Mouse (Mus musculus): ENCODE data around the gene Pcp2. TPM values are rescaled to one million over a fixed set of nuclear protein-coding genes. Genes with fewer than 3 reads are reported as not detected.

Gene Pcp2
- polyA plus RNA-seq (2014; fragmentation: Nextera tagmentation; extraction: Ambion mirVana): 6.5 and 12.4 TPM in 2 replicates

GRCm38 (mm10) chr8:3625445-3625844, at the start of gene Pcp2:
Pcp2 (minus strand) TSS chr8:3625545.
- 61% methylated on average over 1 of the region's 1 CpGs for WGBS
- Histone ChIP-seq H3K9me3 (ENCODE audit: control insufficient read depth, low read length) (no peaks in the 10 kb centered on the region), H3K4me3 (replicated peaks; ENCODE audit: low read depth, low read length) (no peak within 1 kb of the TSS), H3K27me3 (ENCODE audit: control insufficient read depth, insufficient read depth, low read length) (peaks cover 3% of the 10 kb centered on the region; the same call in 1 of the 2 replicates), H3K36me3 (ENCODE audit: control insufficient read depth, insufficient read depth, low read length) (no peaks in the 10 kb centered on the region), H3K27ac (replicated peaks; ENCODE audit: low read depth, low read length) (no peak within 1 kb of the TSS), H3K4me1 (ENCODE audit: control insufficient read depth, insufficient read depth, low read length) (peaks cover 7% of the 10 kb centered on the region), H3K9ac (replicated peaks; ENCODE audit: low read length) (no peak within 1 kb of the TSS; the same call in 1 of the 2 replicates), H3K4me2 (ENCODE audit: low read length) (no peak within 1 kb of the TSS)
- DNase-seq: no peak
- ATAC-seq (ENCODE audit: low FRiP score, low TSS enrichment): no peak

GRCm38 (mm10) chr8:3674671-3675070, 49.3 kb upstream of the Pcp2 start:
- H3K9me3 ChIP-seq (ENCODE audit: control insufficient read depth, low read length): no peaks in the 10 kb centered on the region
- WGBS: 51% methylated on average over 3 of the region's 3 CpGs
- H3K4me1 ChIP-seq (ENCODE audit: control insufficient read depth, insufficient read depth, low read length): peaks cover 10% of the 10 kb centered on the region
- H3K36me3 ChIP-seq (ENCODE audit: control insufficient read depth, insufficient read depth, low read length): peaks cover 11% of the 10 kb centered on the region
- H3K9ac ChIP-seq (replicated peaks; ENCODE audit: low read length): no peak overlapping the region
- H3K4me2 ChIP-seq (ENCODE audit: low read length): no peak overlapping the region
- no peak for DNase-seq
- ATAC-seq (ENCODE audit: low FRiP score, low TSS enrichment): no peak
- H3K4me3 ChIP-seq (replicated peaks; ENCODE audit: low read depth, low read length): no peak overlapping the region
- H3K27ac ChIP-seq (replicated peaks; ENCODE audit: low read depth, low read length): no peak overlapping the region
- no peaks in the 10 kb centered on the region for H3K27me3 ChIP-seq (ENCODE audit: control insufficient read depth, insufficient read depth, low read length)

- Histone ChIP-seq H3K9ac (replicated peaks; ENCODE audit: low read length) (peak within 1 kb of the TSS; percentile 39), H3K4me1 (ENCODE audit: control insufficient read depth, insufficient read depth, low read length) (peaks cover under 1% of the 10 kb centered on the region), H3K9me3 (ENCODE audit: control insufficient read depth, low read length) (no peaks in the 10 kb centered on the region), H3K27me3 (ENCODE audit: control insufficient read depth, insufficient read depth, low read length) (no peaks in the 10 kb centered on the region), H3K4me3 (replicated peaks; ENCODE audit: low read depth, low read length) (peak within 1 kb of the TSS; percentile 40), H3K36me3 (ENCODE audit: control insufficient read depth, insufficient read depth, low read length) (no peaks in the 10 kb centered on the region), H3K4me2 (ENCODE audit: low read length) (peak within 1 kb of the TSS; percentile 65), H3K27ac (replicated peaks; ENCODE audit: low read depth, low read length) (peak within 1 kb of the TSS; percentile 84)
- DNase-seq: peak; percentile 91
- ATAC-seq (ENCODE audit: low FRiP score, low TSS enrichment): peak; percentile 74
- under 1% methylated on average over 23 of the region's 23 CpGs for WGBS
These were observed 46.7 kb upstream of the Pcp2 start, which contains the start of gene Fcor for GRCm38 (mm10) chr8:3671980-3672491. Fcor (minus strand) TSS chr8:3672362.

GRCm38 (mm10) chr8:3670388-3670787, 45.0 kb upstream of the Pcp2 start:
- Histone ChIP-seq H3K27ac (replicated peaks; ENCODE audit: low read depth, low read length) (no peak overlapping the region), H3K9me3 (ENCODE audit: control insufficient read depth, low read length) (no peaks in the 10 kb centered on the region), H3K36me3 (ENCODE audit: control insufficient read depth, insufficient read depth, low read length) (no peaks in the 10 kb centered on the region), H3K4me3 (replicated peaks; ENCODE audit: low read depth, low read length) (no peak overlapping the region), H3K27me3 (ENCODE audit: control insufficient read depth, insufficient read depth, low read length) (no peaks in the 10 kb centered on the region), H3K9ac (replicated peaks; ENCODE audit: low read length) (no peak overlapping the region), H3K4me2 (ENCODE audit: low read length) (no peak overlapping the region), H3K4me1 (ENCODE audit: control insufficient read depth, insufficient read depth, low read length) (no peaks in the 10 kb centered on the region)
- no peak for DNase-seq
- WGBS: 85% methylated on average over 2 of the region's 2 CpGs
- no peak for ATAC-seq (ENCODE audit: low FRiP score, low TSS enrichment)

- DNase-seq: no peak
These were observed 40.2 kb upstream of the Pcp2 start, which contains the start of gene Mcemp1 for GRCm38 (mm10) chr8:3665507-3665906. Mcemp1 (plus strand) TSS chr8:3665754.

GRCm38 (mm10) chr8:3664405-3664804, 39.1 kb upstream of the Pcp2 start:
- DNase-seq: no peak
- ATAC-seq (ENCODE audit: low FRiP score, low TSS enrichment): no peak
- no peaks in the 10 kb centered on the region for H3K27me3 ChIP-seq (ENCODE audit: control insufficient read depth, insufficient read depth, low read length)
- no peaks in the 10 kb centered on the region for H3K9me3 ChIP-seq (ENCODE audit: control insufficient read depth, low read length)
- H3K4me1 ChIP-seq (ENCODE audit: control insufficient read depth, insufficient read depth, low read length): no peaks in the 10 kb centered on the region
- 59% methylated on average over 5 of the region's 5 CpGs for WGBS
- H3K36me3 ChIP-seq (ENCODE audit: control insufficient read depth, insufficient read depth, low read length): no peaks in the 10 kb centered on the region
- no peak overlapping the region for H3K9ac ChIP-seq (replicated peaks; ENCODE audit: low read length)
- H3K4me2 ChIP-seq (ENCODE audit: low read length): no peak overlapping the region
- H3K27ac ChIP-seq (replicated peaks; ENCODE audit: low read depth, low read length): no peak overlapping the region
- H3K4me3 ChIP-seq (replicated peaks; ENCODE audit: low read depth, low read length): no peak overlapping the region

More at GRCm38 (mm10) chr8:3665507-3665906, 40.2 kb upstream of the Pcp2 start, which contains the start of gene Mcemp1:
- no peak within 1 kb of the TSS for H3K27ac ChIP-seq (replicated peaks; ENCODE audit: low read depth, low read length)
- H3K4me2 ChIP-seq (ENCODE audit: low read length): no peak within 1 kb of the TSS
- no peaks in the 10 kb centered on the region for H3K36me3 ChIP-seq (ENCODE audit: control insufficient read depth, insufficient read depth, low read length)
- no peak within 1 kb of the TSS for H3K9ac ChIP-seq (replicated peaks; ENCODE audit: low read length)
- no peak for ATAC-seq (ENCODE audit: low FRiP score, low TSS enrichment)
- WGBS: 70% methylated on average over 6 of the region's 6 CpGs
- H3K4me1 ChIP-seq (ENCODE audit: control insufficient read depth, insufficient read depth, low read length): no peaks in the 10 kb centered on the region
- H3K9me3 ChIP-seq (ENCODE audit: control insufficient read depth, low read length): no peaks in the 10 kb centered on the region
- no peaks in the 10 kb centered on the region for H3K27me3 ChIP-seq (ENCODE audit: control insufficient read depth, insufficient read depth, low read length)
- H3K4me3 ChIP-seq (replicated peaks; ENCODE audit: low read depth, low read length): no peak within 1 kb of the TSS

GRCm38 (mm10) chr8:3660889-3661288, 35.5 kb upstream of the Pcp2 start:
- Histone ChIP-seq H3K4me2 (ENCODE audit: low read length) (no peak overlapping the region), H3K4me3 (replicated peaks; ENCODE audit: low read depth, low read length) (no peak overlapping the region), H3K9ac (replicated peaks; ENCODE audit: low read length) (no peak overlapping the region), H3K9me3 (ENCODE audit: control insufficient read depth, low read length) (no peaks in the 10 kb centered on the region), H3K27me3 (ENCODE audit: control insufficient read depth, insufficient read depth, low read length) (no peaks in the 10 kb centered on the region), H3K4me1 (ENCODE audit: control insufficient read depth, insufficient read depth, low read length) (peaks cover 8% of the 10 kb centered on the region; the same call in 1 of the 2 replicates), H3K36me3 (ENCODE audit: control insufficient read depth, insufficient read depth, low read length) (no peaks in the 10 kb centered on the region), H3K27ac (replicated peaks; ENCODE audit: low read depth, low read length) (no peak overlapping the region)
- DNase-seq: no peak
- 82% methylated on average over 8 of the region's 8 CpGs for WGBS
- ATAC-seq (ENCODE audit: low FRiP score, low TSS enrichment): no peak

- Histone ChIP-seq H3K36me3 (ENCODE audit: control insufficient read depth, insufficient read depth, low read length) (no peaks in the 10 kb centered on the region), H3K4me3 (replicated peaks; ENCODE audit: low read depth, low read length) (no peak overlapping the region), H3K27me3 (ENCODE audit: control insufficient read depth, insufficient read depth, low read length) (no peaks in the 10 kb centered on the region), H3K27ac (replicated peaks; ENCODE audit: low read depth, low read length) (no peak overlapping the region), H3K9ac (replicated peaks; ENCODE audit: low read length) (0 out of 2 replicates have a peak overlapping the region, but pooled peaks have one; percentile 16), H3K4me1 (ENCODE audit: control insufficient read depth, insufficient read depth, low read length) (peaks cover 8% of the 10 kb centered on the region; the same call in 1 of the 2 replicates), H3K4me2 (ENCODE audit: low read length) (peak overlapping the region; percentile 18), H3K9me3 (ENCODE audit: control insufficient read depth, low read length) (no peaks in the 10 kb centered on the region)
- 18% methylated on average over 7 of the region's 7 CpGs for WGBS
- peak; percentile 27; the same call in 1 of the 2 replicates for ATAC-seq (ENCODE audit: low FRiP score, low TSS enrichment)
- peak; percentile 51 for DNase-seq
These were observed 31.5 kb upstream of the Pcp2 start for GRCm38 (mm10) chr8:3656725-3657381.

- Histone ChIP-seq H3K4me2 (ENCODE audit: low read length) (no peak within 1 kb of the TSS), H3K27me3 (ENCODE audit: control insufficient read depth, insufficient read depth, low read length) (no peaks in the 10 kb centered on the region), H3K4me3 (replicated peaks; ENCODE audit: low read depth, low read length) (no peak within 1 kb of the TSS), H3K4me1 (ENCODE audit: control insufficient read depth, insufficient read depth, low read length) (peaks cover 8% of the 10 kb centered on the region; the same call in 1 of the 2 replicates), H3K27ac (replicated peaks; ENCODE audit: low read depth, low read length) (no peak within 1 kb of the TSS), H3K9ac (replicated peaks; ENCODE audit: low read length) (no peak within 1 kb of the TSS), H3K9me3 (ENCODE audit: control insufficient read depth, low read length) (no peaks in the 10 kb centered on the region), H3K36me3 (ENCODE audit: control insufficient read depth, insufficient read depth, low read length) (no peaks in the 10 kb centered on the region)
- ATAC-seq (ENCODE audit: low FRiP score, low TSS enrichment) (no peak), DNase-seq (no peak)
- 78% methylated on average over 3 of the region's 3 CpGs for WGBS
These were observed 30.2 kb upstream of the Pcp2 start, which contains the start of gene Retn for GRCm38 (mm10) chr8:3655526-3655925. Retn (plus strand) TSS chr8:3655770.
